Mouse (Mus musculus) T-cell, adult 2 months (primary cell): ENCODE data around the gene Hspa5.
A peak's percentile ranks its signal among the peaks of the same experiment; 100 is the strongest.
"Not testable (repeated sequence)": the region's sequence is repeated elsewhere in the genome, so short reads cannot be mapped to it uniquely, and the experiment has no call there.

ENCODE experiments used
- DNase-seq: peaks from one replicate; pipeline ENCODE4 v3.0.0; 2022; ENCODE audit warnings: low spot score

Hspa5 gene

DNA sequence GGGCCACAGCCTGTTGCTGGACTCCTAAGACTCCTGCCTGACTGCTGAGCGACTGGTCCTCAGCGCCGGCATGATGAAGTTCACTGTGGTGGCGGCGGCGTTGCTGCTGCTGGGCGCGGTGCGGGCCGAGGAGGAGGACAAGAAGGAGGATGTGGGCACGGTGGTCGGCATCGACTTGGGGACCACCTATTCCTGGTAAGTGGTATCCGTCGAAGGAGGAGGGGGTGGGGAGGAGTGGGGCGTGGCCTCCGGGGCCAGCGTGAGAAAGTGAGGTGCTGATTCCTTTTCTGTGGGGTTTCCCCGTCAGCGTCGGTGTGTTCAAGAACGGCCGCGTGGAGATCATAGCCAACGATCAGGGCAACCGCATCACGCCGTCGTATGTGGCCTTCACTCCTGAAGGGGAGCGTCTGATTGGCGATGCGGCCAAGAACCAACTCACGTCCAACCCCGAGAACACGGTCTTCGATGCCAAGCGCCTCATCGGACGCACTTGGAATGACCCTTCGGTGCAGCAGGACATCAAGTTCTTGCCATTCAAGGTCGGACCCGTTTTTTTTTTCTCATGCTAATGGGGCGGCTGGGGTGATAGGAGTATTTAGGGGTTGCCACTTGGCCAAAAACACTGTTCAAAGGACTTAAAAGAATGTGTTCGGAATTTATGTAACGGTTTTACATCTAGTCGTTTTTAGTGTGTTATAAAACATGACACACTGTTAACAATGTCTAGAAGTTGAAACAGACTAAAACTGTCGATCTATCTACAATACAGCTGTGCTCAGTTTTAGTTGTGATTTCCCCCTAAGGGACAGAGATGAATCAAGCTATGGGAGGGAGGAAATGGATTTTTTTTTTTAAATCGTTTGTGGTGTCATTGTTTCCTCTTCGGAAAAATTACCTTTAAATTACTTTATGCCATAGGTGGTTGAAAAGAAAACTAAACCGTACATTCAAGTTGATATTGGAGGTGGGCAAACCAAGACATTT lies 774 bp downstream of the Hspa5 start:
- peak; percentile 82 for DNase-seq

GRCm38 (mm10) chr2:34773673-34774072 lies 1.9 kb downstream of the Hspa5 start:
- no peak for DNase-seq

DNA sequence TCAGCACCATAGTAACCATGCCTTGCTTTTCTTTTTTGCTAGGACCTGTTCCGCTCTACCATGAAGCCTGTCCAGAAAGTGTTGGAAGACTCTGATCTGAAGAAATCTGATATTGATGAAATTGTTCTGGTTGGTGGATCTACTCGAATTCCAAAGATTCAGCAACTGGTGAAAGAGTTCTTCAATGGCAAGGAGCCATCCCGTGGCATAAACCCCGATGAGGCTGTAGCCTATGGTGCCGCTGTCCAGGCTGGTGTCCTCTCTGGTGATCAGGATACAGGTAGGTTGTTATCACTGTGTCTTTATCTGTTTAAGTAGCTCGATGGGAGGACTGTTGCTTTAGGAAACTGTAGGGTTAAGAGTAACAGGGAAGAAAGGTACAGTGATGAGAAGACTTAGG lies 2.7 kb downstream of the Hspa5 start:
- DNase-seq: no peak

DNA sequence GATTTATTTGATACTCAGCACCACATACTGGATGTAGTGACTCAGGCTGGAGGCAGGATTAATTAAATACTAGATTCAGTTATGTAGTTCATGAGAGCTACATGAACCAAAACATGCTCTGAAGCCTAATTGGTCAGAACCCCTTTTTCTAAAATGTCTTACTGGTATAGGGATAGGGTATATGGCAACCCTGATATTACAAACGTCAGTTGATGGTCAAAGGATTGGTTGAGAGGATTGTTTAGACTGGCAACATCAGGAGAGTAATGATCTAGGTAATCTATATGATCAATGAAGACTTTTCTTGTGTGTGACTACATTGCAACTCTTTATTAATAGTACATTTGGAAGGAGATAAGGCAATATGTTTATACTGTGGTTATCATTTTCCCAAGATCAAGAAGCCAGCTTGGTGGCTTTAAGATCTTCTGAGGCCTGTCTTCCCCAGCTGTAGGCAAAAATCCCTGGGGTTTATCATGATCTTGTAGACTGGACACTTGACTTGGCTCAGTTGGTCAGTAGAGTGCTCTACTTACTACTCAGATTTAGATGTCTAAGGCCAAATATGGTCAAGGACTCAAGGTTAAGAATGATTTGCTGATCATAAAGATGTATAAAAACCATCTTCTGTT lies 5.6 kb downstream of the Hspa5 start:
- DNase-seq: no peak

- DNase-seq: no peak
Observed at GRCm38 (mm10) chr2:34783064-34784020, 11.6 kb downstream of the Hspa5 start.

DNA sequence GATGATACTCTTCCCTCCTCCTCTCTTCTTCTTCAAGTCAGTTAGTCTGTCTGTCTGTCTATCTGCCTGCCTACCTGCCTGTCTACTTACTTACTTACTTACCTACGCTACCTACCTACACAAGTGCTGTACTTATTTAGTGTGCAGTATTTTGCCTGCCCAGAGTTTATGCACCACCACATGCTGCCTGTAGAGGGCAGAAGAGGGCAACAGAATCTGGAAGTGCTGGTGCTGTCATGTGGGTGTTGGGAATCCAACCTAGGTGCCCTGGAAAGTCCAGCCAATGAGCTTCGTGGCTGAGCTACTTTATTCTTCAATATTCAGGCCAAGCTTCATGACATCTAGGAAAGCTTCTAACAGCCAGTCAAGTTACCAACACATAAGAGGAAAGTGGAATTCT lies 12.3 kb downstream of the Hspa5 start:
- peak; percentile 64 for DNase-seq

DNA sequence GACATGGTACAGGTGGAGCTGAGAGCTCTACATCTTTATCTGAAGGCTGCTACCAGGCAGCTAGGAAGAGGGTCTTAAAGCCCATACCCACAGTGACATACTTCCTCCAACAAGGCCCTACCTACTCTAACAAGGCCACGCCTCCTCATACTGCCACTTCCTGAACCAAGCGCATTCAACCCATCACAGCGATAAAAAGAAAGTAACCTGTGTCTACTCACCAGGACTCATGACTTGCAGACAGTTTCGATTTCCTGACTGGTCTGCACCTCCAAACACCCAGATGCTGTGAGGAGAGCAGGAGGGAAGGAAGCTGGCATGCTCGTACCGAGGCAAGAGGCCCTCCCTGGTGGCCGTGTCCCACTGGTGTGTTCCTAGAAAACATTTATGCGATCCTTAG lies 18.5 kb downstream of the Hspa5 start:
- DNase-seq: peak; percentile 84

GRCm38 (mm10) chr2:34792543-34792942 lies 20.8 kb downstream of the Hspa5 start:
- not testable (repeated sequence) for DNase-seq

DNA sequence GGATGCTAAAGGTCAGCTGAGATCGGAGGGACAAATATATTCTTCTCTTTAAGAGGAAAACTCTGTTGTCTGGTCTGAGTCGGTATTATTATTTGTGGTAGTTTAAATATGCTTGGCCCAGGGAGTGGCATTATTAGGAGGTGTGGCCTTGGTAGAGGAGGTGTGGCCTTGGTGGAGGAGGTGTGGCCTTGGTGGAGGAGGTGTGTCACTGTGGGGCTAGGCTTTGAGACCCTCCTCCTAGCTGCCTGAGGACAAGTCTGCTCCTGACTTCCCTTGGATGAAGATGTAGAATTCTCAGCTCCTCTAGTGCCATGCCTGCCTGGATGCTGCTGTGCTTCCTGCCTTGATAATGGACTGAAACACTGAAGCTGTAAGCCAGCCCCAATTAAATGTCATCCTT lies 22.7 kb downstream of the Hspa5 start:
- DNase-seq: no peak

DNA sequence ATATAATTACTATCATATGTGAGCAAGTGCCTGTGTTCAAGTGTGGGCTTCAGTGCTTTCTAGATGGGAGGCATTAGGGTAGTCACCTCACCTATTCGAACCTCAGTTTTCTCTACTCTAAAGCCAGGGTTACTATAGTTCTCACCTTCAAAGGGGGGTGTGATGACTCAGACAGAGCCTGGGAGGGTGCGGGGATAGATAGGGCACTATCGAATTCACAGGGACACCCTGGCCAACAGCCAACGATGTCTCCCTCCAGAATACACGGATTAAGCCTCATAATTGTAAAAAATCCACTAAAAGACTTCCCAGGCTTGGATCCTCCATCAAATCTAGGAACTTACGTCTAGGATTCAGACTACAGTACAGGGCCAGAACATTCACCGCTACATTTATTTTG lies 23.7 kb downstream of the Hspa5 start:
- no peak for DNase-seq

GRCm38 (mm10) chr2:34799357-34800256 lies 27.8 kb downstream of the Hspa5 start, which contains the start of gene Rabepk:
Rabepk (minus strand) TSS chr2:34799912.
- peak; percentile 86 for DNase-seq

GRCm38 (mm10) chr2:34800371-34800770 lies 28.6 kb downstream of the Hspa5 start:
- no peak for DNase-seq

DNA sequence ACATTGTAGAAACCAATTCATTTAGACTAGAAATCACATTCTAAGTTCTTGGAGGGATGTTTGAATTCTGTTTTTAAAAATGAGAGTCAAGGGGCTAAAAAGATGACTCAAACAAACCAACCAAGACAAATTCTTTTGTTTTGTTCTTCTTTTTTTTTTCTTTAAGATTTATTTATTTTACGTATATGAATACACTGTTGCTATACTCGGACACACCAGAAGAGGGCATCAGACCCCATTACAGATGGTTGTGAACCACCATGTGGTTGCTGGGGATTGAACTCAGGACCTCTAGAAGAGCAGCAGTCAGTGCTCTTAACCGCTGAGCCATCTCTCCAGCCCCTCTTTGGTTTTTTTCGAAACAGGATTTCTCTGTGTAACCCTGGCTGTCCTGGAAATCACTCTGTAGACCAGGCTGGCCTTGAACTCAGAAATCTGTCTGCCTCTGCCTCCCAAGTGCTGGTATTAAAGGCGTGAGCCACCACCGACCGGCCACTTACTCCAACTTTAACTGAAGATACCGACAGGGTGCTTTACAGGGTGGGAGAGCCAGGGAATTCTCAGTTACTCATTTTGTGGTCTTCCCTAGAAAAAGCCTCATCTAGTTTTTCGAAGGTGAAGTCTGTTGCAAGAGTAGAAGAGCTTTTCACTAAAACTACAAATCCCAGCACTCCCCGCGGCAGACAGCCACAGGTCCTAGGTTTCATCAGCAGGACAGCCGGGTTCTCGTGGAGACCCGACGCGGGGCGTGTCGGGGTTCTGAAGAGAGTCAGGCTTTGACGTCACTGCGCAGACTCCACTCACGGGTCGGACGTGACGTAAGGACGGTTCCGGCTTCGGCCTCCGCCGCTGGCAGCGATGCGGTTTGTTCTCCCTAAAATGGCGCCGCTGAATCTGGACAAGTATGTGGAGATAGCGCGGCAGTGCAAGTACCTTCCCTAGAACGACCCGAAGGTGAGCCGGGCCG lies 30.0 kb downstream of the Hspa5 start:
- DNase-seq: peak; percentile 98

DNA sequence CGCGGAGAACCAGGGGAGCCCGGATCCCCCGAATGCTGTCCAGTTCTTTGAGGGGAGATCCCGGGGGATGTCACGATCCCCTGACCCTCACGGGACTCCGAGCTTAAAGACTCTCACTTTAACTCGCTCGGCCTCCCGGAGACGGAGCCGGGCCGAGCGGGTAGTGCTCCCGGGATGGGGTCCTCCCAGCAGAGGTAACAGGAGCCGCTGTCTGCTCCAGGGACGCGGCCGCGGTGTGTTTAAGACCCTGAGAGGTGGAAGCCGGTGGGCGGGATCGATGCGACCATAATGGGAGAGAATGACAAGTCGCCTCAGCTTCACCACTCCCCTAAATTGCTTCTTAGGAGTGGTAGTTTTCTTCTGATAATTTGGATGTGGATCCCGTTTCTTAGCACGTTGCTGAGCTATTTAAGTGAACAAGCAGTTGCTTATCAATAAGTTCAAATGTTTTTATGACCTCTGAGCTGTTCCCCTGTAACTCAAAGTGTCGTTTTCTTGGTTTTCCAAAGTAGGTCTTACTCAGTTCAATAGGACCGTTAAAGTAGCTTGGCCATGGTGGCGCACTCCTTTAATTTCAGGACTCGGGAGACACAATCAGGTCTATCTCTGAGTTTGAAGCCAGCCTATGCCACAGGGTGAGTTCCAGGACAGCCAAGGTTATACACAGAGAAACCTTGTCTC lies 30.9 kb downstream of the Hspa5 start:
- peak; percentile 45 for DNase-seq

GRCm38 (mm10) chr2:34803746-34804145 lies 32.0 kb downstream of the Hspa5 start:
- no peak for DNase-seq

DNA sequence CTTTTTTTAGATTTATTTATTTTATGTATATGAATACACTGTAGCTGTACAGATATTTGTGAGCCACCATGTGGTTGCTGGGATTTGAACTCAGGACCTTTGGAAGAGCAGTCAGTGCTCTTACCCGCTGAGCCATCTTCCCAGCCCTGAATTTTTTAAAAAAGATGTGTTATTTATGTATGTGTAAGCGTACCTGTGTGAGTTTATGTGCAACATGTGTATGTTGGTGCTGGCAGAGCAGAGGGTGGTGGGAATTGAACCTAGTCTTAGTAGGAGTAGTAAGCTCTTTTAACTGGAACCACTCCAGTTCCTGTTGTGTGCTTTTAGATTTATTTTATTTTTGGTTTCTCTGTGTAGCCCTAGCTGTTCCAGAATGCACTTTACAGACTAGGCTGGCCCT lies 32.4 kb downstream of the Hspa5 start:
- no peak for DNase-seq

- DNase-seq: no peak
Observed at GRCm38 (mm10) chr2:34804815-34805214, 33.0 kb downstream of the Hspa5 start.

- DNase-seq: no peak
Observed at GRCm38 (mm10) chr2:34805364-34805950, 33.7 kb downstream of the Hspa5 start.

DNA sequence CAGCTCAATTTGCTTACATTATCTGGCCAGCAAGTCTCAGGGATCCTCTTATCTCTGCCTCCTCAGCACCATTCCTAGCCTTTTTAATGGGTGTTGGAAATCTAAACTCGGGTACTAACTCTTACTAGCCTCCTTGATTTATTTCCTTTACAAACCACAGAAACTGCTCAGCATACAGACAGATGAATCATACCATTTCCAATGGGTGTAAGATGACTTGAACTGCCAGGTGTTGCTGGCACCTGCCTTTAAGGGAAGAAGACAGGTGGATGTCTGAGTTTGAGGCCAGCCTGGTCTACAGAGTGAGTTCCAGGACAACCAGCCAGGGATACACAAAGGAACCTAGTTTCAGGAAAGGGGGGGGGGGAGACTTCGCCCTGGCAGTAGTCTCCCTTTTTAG lies 36.3 kb downstream of the Hspa5 start:
- DNase-seq: no peak
